Mouse (Mus musculus) bone marrow, adult 2 months (tissue): ENCODE results near the gene Pcx.

Source experiments
- CTCF ChIP-seq: fragments of 200-500 bp; IDR thresholded peaks from 2 replicates; pipeline ENCODE4 v1.5.1; 2011; ENCODE audit warnings: low read length, control low read depth; ENCODE audit not compliant: control insufficient read depth, insufficient read depth
- POLR2A ChIP-seq: fragments of 200-500 bp; IDR thresholded peaks from 2 replicates; pipeline ENCODE4 v1.6.1; 2011; ENCODE audit warnings: low read depth, mild to moderate bottlenecking, control low read depth, low read length, borderline replicate concordance; ENCODE audit not compliant: control insufficient read depth

GRCm38 (mm10) chr19:4670776-4671175 lies 160.5 kb downstream of the Pcx start:
- TF ChIP-seq CTCF = no peak
- TF ChIP-seq POLR2A = no peak
